In genomic region chr1:157243576-157244452, GRCm38 (mm10) we compare ENCODE assay signal across 11 mouse cellular contexts.
DNase-seq lines count a peak whose midpoint lies in the region; ATAC-seq lines count a peak whose summit lies in the region.
"Had no signal": no experiment of that assay in that cellular context is flagged by ENCODE, and none has a peak within 500 bp of the region (broad histone marks: within the 10 kb centered on the region; RNA-seq: fewer than 3 reads in every experiment).

No protein-coding gene starts in this region.

- peak; percentile 68 for ATAC-seq in hindbrain, embryonic 11.5 days (ENCODE audit: low FRiP score)
- ATAC-seq in neural tube, embryonic 14.5 days (ENCODE audit: low read depth) = peak; percentile 77

- 34% methylated on average over 7 of the region's 7 CpGs for WGBS in hindbrain, embryonic 11.5 days
- 19% methylated on average over 7 of the region's 7 CpGs for WGBS in neural tube, embryonic 14.5 days

- peak overlapping the region; percentile 25 for H3K4me3 ChIP-seq in hindbrain, embryonic 11.5 days (ENCODE audit: low read depth, low read length)
- H3K4me3 ChIP-seq in neural tube, embryonic 14.5 days (ENCODE audit: low read depth, low read length) = peak overlapping the region; percentile 34
- H3K4me3 ChIP-seq: erythroblast, embryonic 14.5 days; megakaryocyte, embryonic 14.5 days had no signal

- H3K9ac ChIP-seq in hindbrain, embryonic 11.5 days (ENCODE audit: low read depth, low read length) = peak overlapping the region; percentile 40
- H3K9ac ChIP-seq in neural tube, embryonic 14.5 days (replicated peaks; ENCODE audit: low read depth, low read length) = peak overlapping the region; percentile 64

- intact Hi-C loops in left cerebral cortex, postnatal 4 days (cut with DNase I) = no loop called here

- DNase-seq in cerebellum, postnatal 14 days = peak; percentile 30 to 41
- DNase-seq in cerebellum, adult 11 months = no peak
- DNase-seq in left cerebral cortex, postnatal 4 days = peak; percentile 14
- DNase-seq in left cerebral cortex, adult 11 months (ENCODE audit: low spot score) = no peak
- peak; percentile 60 for DNase-seq in hindbrain, embryonic 11.5 days (ENCODE audit: low spot score)
- DNase-seq in thymus, postnatal 25 days = no peak
- DNase-seq in ovary, postnatal 36 days (ENCODE audit: low spot score) = no peak

- no peaks in the 10 kb centered on the region for H3K27me3 ChIP-seq in hindbrain, embryonic 11.5 days (ENCODE audit: control insufficient read depth, insufficient read depth, low read length)
- no peaks in the 10 kb centered on the region for H3K27me3 ChIP-seq in neural tube, embryonic 14.5 days (ENCODE audit: control insufficient read depth, insufficient read depth, low read length)
- H3K27me3 ChIP-seq: megakaryocyte, embryonic 14.5 days had no signal

- H3K4me2 ChIP-seq in hindbrain, embryonic 11.5 days (replicated peaks; ENCODE audit: low read depth, low read length) = peak overlapping the region; percentile 23
- peak overlapping the region; percentile 55 for H3K4me2 ChIP-seq in neural tube, embryonic 14.5 days (ENCODE audit: low read depth, low read length)

- no peaks in the 10 kb centered on the region; the same call in 1 of the 2 replicates for H3K4me1 ChIP-seq in hindbrain, embryonic 11.5 days (replicated peaks; ENCODE audit: control insufficient read depth, insufficient read depth, low read length)
- H3K4me1 ChIP-seq in neural tube, embryonic 14.5 days (ENCODE audit: control insufficient read depth, insufficient read depth, low read length) = no peaks in the 10 kb centered on the region
- H3K4me1 ChIP-seq: megakaryocyte, embryonic 14.5 days had no signal

- H3K27ac ChIP-seq in hindbrain, embryonic 11.5 days (ENCODE audit: low read depth, low read length) = peak overlapping the region; percentile 70
- H3K27ac ChIP-seq in neural tube, embryonic 14.5 days (ENCODE audit: low read depth, low read length) = peak overlapping the region; percentile 82
- H3K27ac ChIP-seq: kidney, postnatal 0 days had no signal

- no peaks in the 10 kb centered on the region for H3K36me3 ChIP-seq in hindbrain, embryonic 11.5 days (ENCODE audit: control insufficient read depth, insufficient read depth, low read length)
- H3K36me3 ChIP-seq in neural tube, embryonic 14.5 days (ENCODE audit: control insufficient read depth, insufficient read depth, low read length) = no peaks in the 10 kb centered on the region

- no peaks in the 10 kb centered on the region for H3K9me3 ChIP-seq in hindbrain, embryonic 11.5 days (ENCODE audit: control insufficient read depth, low read length)
- no peaks in the 10 kb centered on the region for H3K9me3 ChIP-seq in neural tube, embryonic 14.5 days (ENCODE audit: control insufficient read depth, low read length)
- H3K9me3 ChIP-seq: megakaryocyte, embryonic 14.5 days had no signal

Comparison
In these comparisons a context has a peak if more than half of its experiments do, and no peak if none do; other contexts are left out.
1. DNase-seq: peak in cerebellum, postnatal 14 days (2 of 2), left cerebral cortex, postnatal 4 days (single experiment) and hindbrain, embryonic 11.5 days (single experiment); none in cerebellum, adult 11 months (single experiment), left cerebral cortex, adult 11 months (single experiment), thymus, postnatal 25 days (single experiment) and ovary, postnatal 36 days (single experiment).